Mouse (Mus musculus) right cerebral cortex, postnatal 10 days (tissue): ENCODE data around the gene Atp6v0b.

ENCODE experiments used
- DNase-seq, 2 experiments: peaks; one replicate each; pipeline ENCODE4 v3.0.0; 2021; ENCODE audit warnings: low spot score in 2 of 2

Gene Atp6v0b

GRCm38 (mm10) chr4:117908834-117909453 is 21.8 kb upstream of the Atp6v0b start:
- peak; percentile 73 to 87 for DNase-seq

- no peak for DNase-seq
Observed at GRCm38 (mm10) chr4:117906196-117906595, 19.1 kb upstream of the Atp6v0b start.

- DNase-seq: peak in 1 of 2 experiments; percentile 28
Observed at GRCm38 (mm10) chr4:117904761-117905160, 17.6 kb upstream of the Atp6v0b start.

GRCm38 (mm10) chr4:117904094-117904493 is 17.0 kb upstream of the Atp6v0b start:
- DNase-seq: peak; percentile 63 to 74

- no peak for DNase-seq
Observed at GRCm38 (mm10) chr4:117898111-117898510, 11.0 kb upstream of the Atp6v0b start.

- no peak for DNase-seq
Observed at GRCm38 (mm10) chr4:117896031-117896430, 8.9 kb upstream of the Atp6v0b start.

- DNase-seq: no peak
Observed at GRCm38 (mm10) chr4:117895339-117895738, 8.2 kb upstream of the Atp6v0b start.

- DNase-seq: no peak
Observed at GRCm38 (mm10) chr4:117894601-117895000, 7.5 kb upstream of the Atp6v0b start.

GRCm38 (mm10) chr4:117893376-117893775 is 6.2 kb upstream of the Atp6v0b start:
- DNase-seq: no peak

- DNase-seq: peak; percentile 90 to 94
Observed at GRCm38 (mm10) chr4:117891738-117892161, 4.6 kb upstream of the Atp6v0b start, which contains the start of gene Dph2. TSS of gene Dph2 (minus strand) at chr4:117892032.

GRCm38 (mm10) chr4:117890750-117891149 is 3.6 kb upstream of the Atp6v0b start:
- DNase-seq: peak in 1 of 2 experiments; percentile 44

- DNase-seq: peak; percentile 30 to 33
Observed at GRCm38 (mm10) chr4:117890031-117890430, 2.9 kb upstream of the Atp6v0b start.

GRCm38 (mm10) chr4:117889471-117889870 is 2.3 kb upstream of the Atp6v0b start:
- peak in 1 of 2 experiments; percentile 40 for DNase-seq

- no peak for DNase-seq
Observed at GRCm38 (mm10) chr4:117887920-117888319, 787 bp upstream of the Atp6v0b start.

- DNase-seq: no peak
Observed at GRCm38 (mm10) chr4:117886644-117887043, 489 bp downstream of the Atp6v0b start.

GRCm38 (mm10) chr4:117885994-117886393 is 1.1 kb downstream of the Atp6v0b start:
- no peak for DNase-seq

- no peak for DNase-seq
Observed at GRCm38 (mm10) chr4:117885093-117885492, 2.0 kb downstream of the Atp6v0b start.

- DNase-seq: no peak
Observed at GRCm38 (mm10) chr4:117884146-117884545, 3.0 kb downstream of the Atp6v0b start.

GRCm38 (mm10) chr4:117882701-117883691 is 4.1 kb downstream of the Atp6v0b start, which contains the start of gene B4galt2:
TSS of gene B4galt2 (minus strand) at chr4:117883487.
- peak; percentile 74 to 80 for DNase-seq

GRCm38 (mm10) chr4:117878703-117879102 is 8.4 kb downstream of the Atp6v0b start:
- no peak for DNase-seq

GRCm38 (mm10) chr4:117878301-117878700 is 8.8 kb downstream of the Atp6v0b start:
- DNase-seq: no peak

- DNase-seq: no peak
Observed at GRCm38 (mm10) chr4:117873615-117874014, 13.5 kb downstream of the Atp6v0b start.
